Mouse (Mus musculus) spleen, adult 12 weeks (tissue): ENCODE results near the gene Ksr2.

ENCODE experiments used
- DNase-seq: peaks from one replicate; pipeline ENCODE4 v3.0.0; 2022; ENCODE audit warnings: low spot score

Ksr2 gene

GRCm38 (mm10) chr5:117523010-117523409 lies 109.2 kb downstream of the Ksr2 start:
- DNase-seq = no peak

GRCm38 (mm10) chr5:117530991-117531390 lies 117.2 kb downstream of the Ksr2 start:
- no peak for DNase-seq

- no peak for DNase-seq
Observed at GRCm38 (mm10) chr5:117539221-117539620, 125.4 kb downstream of the Ksr2 start.

- DNase-seq = no peak
Observed at GRCm38 (mm10) chr5:117541654-117542053, 127.9 kb downstream of the Ksr2 start.

GRCm38 (mm10) chr5:117546694-117547268 lies 133.0 kb downstream of the Ksr2 start:
- no peak for DNase-seq

- no peak for DNase-seq
Observed at GRCm38 (mm10) chr5:117550992-117551391, 137.2 kb downstream of the Ksr2 start.

GRCm38 (mm10) chr5:117552096-117552495 lies 138.3 kb downstream of the Ksr2 start:
- no peak for DNase-seq

- DNase-seq = no peak
Observed at GRCm38 (mm10) chr5:117554505-117554904, 140.7 kb downstream of the Ksr2 start.

GRCm38 (mm10) chr5:117556570-117556969 lies 142.8 kb downstream of the Ksr2 start:
- no peak for DNase-seq

GRCm38 (mm10) chr5:117561080-117561479 lies 147.3 kb downstream of the Ksr2 start:
- DNase-seq = no peak

- DNase-seq = no peak
Observed at GRCm38 (mm10) chr5:117566051-117566665, 152.4 kb downstream of the Ksr2 start.

- no peak for DNase-seq
Observed at GRCm38 (mm10) chr5:117569190-117569795, 155.5 kb downstream of the Ksr2 start.

- no peak for DNase-seq
Observed at GRCm38 (mm10) chr5:117572428-117572827, 158.6 kb downstream of the Ksr2 start.

- no peak for DNase-seq
Observed at GRCm38 (mm10) chr5:117574894-117575293, 161.1 kb downstream of the Ksr2 start.

- no peak for DNase-seq
Observed at GRCm38 (mm10) chr5:117577598-117577997, 163.8 kb downstream of the Ksr2 start.

- DNase-seq = no peak
Observed at GRCm38 (mm10) chr5:117581711-117582110, 167.9 kb downstream of the Ksr2 start.

GRCm38 (mm10) chr5:117584428-117584827 lies 170.6 kb downstream of the Ksr2 start:
- no peak for DNase-seq

- DNase-seq = no peak
Observed at GRCm38 (mm10) chr5:117589266-117589665, 175.5 kb downstream of the Ksr2 start.

- no peak for DNase-seq
Observed at GRCm38 (mm10) chr5:117593273-117593672, 179.5 kb downstream of the Ksr2 start.

GRCm38 (mm10) chr5:117596803-117597202 lies 183.0 kb downstream of the Ksr2 start:
- no peak for DNase-seq

- DNase-seq = no peak
Observed at GRCm38 (mm10) chr5:117602026-117602425, 188.2 kb downstream of the Ksr2 start.

GRCm38 (mm10) chr5:117607761-117608309 lies 194.0 kb downstream of the Ksr2 start:
- no peak for DNase-seq

GRCm38 (mm10) chr5:117614331-117615024 lies 200.7 kb downstream of the Ksr2 start:
- DNase-seq = no peak
